Mouse (Mus musculus) adrenal gland, adult 2 months (tissue): ENCODE measurements around the gene Olfr237-ps1. TPM values are rescaled to one million over a fixed set of nuclear protein-coding genes. Genes with fewer than 3 reads are reported as not detected.
"Not testable (repeated sequence)": the region's sequence is repeated elsewhere in the genome, so short reads cannot be mapped to it uniquely, and the experiment has no call there.

Source experiments
- DNase-seq: peaks from one replicate; pipeline ENCODE4 v3.0.0; 2021
- long read RNA-seq: library from polyadenylated mRNA; stranded (forward); transcript quantifications from one replicate; pipeline ENCODE4 v2.0.0, GENCODE M21; 2021
- polyA plus RNA-seq: library from polyadenylated mRNA; depleted of rRNA; stranded (reverse); fragments of >200 nt; gene quantifications from 2 replicates; pipeline ENCODE4 v1.2.3, GENCODE M21; 2012; rRNA removed
- total RNA-seq, 2 experiments: library from RNA; stranded (reverse); gene quantifications; 2 replicates each; pipeline ENCODE4 v1.2.3; 2021

Olfr237-ps1 gene
- total RNA-seq: not detected
- not detected in 2 replicates for polyA plus RNA-seq
- long read RNA-seq: 0 reads

DNA sequence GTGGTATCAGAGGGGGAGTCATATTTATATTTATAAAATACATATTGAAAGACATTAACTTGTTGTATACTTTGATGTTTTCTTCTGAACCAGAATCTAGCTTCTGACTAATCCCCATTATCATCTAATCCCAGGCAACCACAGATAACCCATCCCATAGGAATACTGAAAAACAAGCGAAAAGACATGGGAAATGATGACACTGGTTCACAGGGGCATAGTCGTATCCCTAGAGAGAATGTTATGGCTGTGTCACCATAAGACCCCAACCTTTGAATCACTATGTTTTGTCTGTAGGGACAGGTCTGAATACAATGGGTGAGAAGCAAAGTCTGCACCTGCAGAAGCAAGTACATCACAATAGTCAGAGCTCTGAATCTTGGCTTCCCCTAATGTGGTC lies at the start of gene Olfr237-ps1:
TSS of gene Olfr237-ps1 (plus strand) at position 301 of the 400 bp plus-strand sequence.
- not testable (repeated sequence) for DNase-seq

DNA sequence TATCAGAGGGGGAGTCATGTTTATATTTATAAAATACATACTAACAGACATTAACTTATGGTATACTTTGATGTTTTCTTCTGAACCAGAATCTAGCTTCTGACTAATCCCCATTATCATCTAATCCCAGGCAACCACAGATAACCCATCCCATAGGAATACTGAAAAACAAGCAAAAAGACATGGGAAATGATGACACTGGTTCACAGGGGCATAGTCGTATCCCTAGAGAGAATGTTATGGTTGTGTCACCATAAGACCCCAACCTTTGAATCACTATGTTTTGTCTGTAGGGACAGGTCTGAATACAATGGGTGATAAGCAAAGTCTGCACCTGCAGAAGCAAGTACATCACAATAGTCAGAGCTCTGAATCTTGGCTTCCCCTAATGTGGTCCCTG lies 40.3 kb upstream of the Olfr237-ps1 start, which contains the start of gene Olfr441:
TSS of gene Olfr441 (plus strand) at position 301 of the 400 bp plus-strand sequence.
- not testable (repeated sequence) for DNase-seq

DNA sequence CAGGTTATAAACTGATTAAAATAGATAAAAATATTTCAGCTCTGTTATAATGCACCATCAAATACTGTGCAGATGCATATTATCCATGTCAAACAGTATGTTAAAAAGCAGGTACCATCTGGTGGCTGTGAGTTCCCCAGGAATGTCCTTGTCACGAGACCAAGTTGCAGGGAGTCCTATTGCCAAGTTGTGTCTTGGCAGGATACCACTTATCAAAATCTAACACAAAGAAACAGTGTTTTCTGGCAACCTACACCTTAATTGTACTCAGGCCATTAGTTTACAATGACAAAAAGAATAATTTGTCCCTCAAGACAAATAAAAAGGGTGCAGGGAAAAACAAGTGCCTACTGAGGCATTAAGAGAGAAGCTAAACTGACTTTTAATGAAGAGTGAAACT lies 13.1 kb downstream of the Olfr237-ps1 start:
- no peak for DNase-seq

DNA sequence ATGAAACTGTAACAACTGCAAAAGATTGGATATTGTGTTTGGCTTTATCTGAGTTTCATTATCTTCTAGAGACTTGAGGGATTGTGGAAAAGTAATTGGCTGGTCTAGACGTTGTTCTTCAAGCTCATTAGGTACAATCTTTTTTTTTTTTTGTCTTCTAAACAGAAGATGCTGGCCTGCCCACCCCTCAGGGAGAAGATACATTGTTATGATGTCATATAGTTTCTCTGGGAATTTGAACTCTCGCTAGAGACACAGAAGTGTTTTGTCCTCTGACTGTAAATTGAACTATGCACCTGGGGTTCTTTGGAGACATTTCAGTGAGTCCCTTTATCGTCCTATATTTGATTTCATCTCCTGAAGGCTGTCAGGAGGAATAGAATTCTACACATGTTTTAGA lies 16.6 kb downstream of the Olfr237-ps1 start, which contains the start of gene Olfr437:
TSS of gene Olfr437 (plus strand) at position 301 of the 400 bp plus-strand sequence.
- no peak for DNase-seq

DNA sequence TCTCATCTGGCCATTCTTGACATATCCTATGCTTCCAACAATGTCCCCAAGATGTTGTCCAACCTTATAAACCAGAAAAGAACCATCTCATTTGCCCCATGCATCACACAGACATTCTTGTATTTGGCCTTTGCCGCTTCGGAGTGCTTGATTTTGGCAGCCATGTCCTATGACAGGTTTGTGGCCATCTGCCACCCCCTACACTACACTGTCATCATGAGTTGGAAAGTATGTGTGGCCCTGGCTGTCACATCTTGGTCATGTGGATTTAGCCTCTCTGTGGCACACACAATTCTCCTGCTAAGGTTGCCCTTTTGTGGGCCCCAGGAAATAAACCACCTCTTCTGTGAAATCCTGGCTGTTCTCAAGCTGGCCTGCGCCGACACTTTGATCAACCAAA lies 20.9 kb downstream of the Olfr237-ps1 start:
- DNase-seq: no peak

DNA sequence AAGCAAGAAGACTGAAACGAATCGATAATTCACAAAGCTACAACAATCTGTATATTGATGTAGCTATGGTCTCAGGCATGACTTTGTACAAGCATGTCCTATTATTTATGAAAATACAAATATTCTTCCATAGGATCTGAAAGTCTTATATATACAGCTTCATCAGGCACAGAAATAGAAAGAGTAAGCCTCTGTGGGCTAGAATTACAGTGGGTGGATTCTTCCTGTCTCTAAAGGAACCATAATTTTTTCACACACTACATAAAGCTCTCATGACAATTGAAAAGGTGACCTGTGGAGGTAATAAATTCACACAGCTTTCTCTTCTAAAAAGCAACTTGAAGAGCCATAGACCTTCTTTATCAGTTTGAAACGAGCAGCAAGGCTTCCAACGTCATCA lies 25.5 kb downstream of the Olfr237-ps1 start, which contains the start of gene Olfr13:
TSS of gene Olfr13 (plus strand) at position 301 of the 400 bp plus-strand sequence.
- DNase-seq: no peak

DNA sequence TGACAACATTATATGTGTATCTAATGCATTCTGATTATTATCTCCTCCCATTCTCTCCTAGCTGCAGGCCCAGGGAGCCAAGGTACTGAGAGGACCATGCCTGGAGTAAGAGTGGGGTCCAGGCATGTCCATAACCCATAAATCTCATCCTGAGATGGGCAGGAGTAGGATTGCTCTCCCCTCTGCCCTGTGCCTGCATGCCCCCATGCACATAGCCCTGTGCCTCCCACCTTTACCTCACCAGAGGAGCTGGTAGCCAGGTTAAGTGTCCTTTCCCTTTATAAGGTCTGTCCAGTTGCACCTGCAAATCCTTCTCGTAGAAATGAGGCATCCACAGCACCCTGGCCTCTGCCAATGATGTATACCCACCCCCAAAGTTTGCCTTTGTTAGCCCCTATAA lies 31.8 kb downstream of the Olfr237-ps1 start:
- no peak for DNase-seq

DNA sequence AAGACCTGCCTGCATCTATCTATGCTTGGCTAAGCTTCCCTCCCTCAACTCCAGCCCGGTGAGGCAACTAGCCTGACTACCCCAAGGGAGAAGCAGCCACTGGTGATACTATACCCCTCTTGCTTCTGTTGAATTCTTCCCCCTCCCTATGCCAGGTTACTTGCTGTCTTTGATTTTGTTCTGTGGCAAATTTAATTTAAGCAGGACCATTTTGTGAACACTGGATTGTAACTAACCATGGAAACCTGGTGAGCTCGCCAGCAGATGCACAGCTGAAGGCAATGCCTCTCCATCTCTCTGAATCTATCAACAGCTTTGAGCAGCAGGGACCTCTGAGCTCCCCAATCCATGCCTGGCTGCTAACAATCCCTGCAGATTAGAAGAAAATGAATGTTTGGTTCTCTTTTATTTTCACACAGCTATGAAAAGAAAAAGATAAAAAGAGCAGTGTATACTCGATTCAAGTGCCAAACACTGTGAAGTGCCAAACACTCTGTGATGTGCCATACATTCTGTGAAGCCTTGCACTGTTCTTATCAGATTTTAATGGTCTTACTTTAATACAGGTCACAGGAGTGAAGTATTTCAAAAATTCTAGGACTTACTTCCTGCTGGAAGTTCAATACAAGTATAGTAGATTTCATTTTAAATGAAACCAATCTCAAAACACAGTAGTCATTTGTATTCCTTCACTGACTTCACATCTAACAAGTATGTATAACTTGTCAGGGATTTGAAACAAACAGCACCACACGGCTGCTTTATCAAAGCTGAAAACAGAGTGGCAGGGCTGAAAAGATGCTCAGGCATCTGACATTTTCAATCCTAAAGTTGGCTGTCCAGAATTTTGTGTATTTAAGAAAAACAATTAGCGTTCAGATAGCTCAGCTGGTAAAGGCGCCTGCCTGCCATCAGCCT lies 32.5 kb downstream of the Olfr237-ps1 start:
- DNase-seq: no peak

DNA sequence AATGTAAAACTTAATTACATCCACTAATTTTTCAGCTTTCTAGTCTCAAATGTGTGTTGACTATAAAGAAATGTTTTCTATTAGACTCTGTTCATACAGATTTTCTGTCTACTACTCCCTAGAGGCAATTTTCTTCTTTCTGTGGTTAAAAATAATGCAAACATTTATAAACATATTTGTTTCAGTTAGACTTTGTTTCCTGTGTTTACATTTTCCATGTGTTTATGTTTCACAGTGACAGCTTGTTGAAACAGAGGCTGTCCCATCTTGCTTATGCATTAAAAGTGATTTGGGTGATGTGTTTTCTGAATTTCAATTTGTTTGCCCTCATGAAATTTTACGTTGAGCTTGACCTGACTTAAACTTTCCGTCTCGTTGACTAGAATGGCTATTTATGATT lies 44.6 kb downstream of the Olfr237-ps1 start:
- DNase-seq: no peak

DNA sequence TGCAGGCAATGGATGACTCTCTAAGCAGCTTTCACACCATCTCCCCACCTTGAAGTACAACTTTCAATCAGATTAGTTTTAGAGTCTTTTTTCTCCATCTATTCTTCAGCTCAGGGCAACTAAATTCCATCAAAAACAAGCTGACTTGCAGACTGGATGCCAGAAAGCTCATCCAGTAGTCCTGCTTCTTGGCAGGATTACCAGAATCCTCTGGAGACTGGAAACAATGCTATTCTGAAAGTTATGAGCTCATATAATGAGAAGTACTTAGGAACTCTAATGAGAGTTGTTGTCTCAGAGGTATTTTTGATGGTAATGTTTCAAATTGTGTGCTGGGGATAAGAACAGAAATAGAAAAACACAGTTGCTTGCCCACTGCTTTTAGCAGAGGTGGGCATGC lies 50.4 kb downstream of the Olfr237-ps1 start, which contains the start of gene Olfr435:
TSS of gene Olfr435 (plus strand) at position 366 of the 400 bp plus-strand sequence.
- no peak for DNase-seq

DNA sequence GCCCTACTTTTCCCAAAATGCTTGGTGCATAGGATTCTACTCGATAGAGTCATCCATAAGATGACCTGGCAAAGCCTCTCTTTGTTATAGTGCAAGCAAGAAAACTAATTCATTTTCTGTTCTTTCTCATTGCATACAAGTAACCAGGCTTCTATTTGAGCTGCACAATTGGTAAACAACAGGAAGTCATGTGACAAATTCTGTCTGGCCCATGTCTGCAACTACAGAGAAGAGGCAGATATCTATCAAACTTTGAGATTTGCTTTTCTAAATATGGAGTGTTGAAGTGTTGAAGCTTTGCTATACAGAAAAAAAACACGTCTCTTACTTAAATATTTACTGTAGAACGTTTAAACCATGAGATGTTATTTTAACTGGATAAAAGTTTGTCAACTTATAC lies 51.7 kb downstream of the Olfr237-ps1 start:
- DNase-seq: no peak

DNA sequence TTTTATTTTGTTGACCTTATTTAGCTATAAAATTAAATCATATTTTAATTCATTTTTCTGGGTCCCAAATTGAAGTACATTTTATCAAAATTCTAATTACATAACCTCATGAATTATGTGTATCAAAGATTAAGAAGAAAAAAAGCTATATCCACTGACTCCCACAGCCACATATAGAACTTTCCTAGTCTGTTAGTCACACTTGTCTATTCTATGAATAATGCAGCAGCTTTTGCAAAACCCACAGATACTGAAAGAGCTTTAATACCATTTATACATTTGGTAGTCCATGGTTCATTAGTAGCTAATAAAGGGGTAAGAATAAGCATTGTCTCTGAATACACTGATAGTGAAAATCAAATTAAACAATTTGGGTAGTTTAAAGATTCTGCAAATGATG lies 56.4 kb downstream of the Olfr237-ps1 start:
- DNase-seq: no peak

DNA sequence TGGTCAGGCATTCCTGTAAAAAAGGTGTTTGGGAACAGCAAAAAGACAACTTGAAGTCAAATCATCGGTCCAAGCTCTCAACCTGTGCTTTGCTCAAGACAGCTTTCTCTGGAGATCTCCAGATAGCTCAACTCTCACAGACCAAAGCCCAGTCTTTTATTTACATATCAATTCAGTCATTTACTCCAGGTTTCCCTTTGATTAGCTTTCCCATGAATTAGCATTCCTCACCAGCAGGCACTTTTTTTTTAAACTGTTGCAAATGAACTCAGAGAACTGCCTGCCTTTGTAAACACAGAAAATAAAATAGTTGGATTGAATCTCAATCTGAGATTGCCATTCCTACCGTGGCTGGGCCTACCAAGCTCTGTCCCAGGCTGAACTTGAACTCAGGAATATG lies 59.0 kb downstream of the Olfr237-ps1 start:
- DNase-seq: no peak

Other genes starting within 250 kb of the Olfr237-ps1 start
- gene Olfr447, start 237.7 kb upstream of the Olfr237-ps1 start, total RNA-seq: not detected
- gene Olfr447, start 237.7 kb upstream of the Olfr237-ps1 start, polyA plus RNA-seq: not detected in 2 replicates
- gene Olfr446, start 225.2 kb upstream of the Olfr237-ps1 start, total RNA-seq: not detected
- gene Olfr446, start 225.2 kb upstream of the Olfr237-ps1 start, polyA plus RNA-seq: not detected in 2 replicates
- gene Olfr444, start 197.5 kb upstream of the Olfr237-ps1 start, total RNA-seq: not detected
- not detected in 2 replicates for gene Olfr444, start 197.5 kb upstream of the Olfr237-ps1 start, polyA plus RNA-seq
- gene Olfr441, start 40.2 kb upstream of the Olfr237-ps1 start, total RNA-seq: not detected
- gene Olfr441, start 40.2 kb upstream of the Olfr237-ps1 start, polyA plus RNA-seq: not detected in 2 replicates
- not detected for gene Olfr437, start 16.7 kb downstream of the Olfr237-ps1 start, total RNA-seq
- gene Olfr437, start 16.7 kb downstream of the Olfr237-ps1 start, polyA plus RNA-seq: not detected in 2 replicates
- gene Olfr13, start 25.6 kb downstream of the Olfr237-ps1 start, total RNA-seq: not detected
- not detected in 2 replicates for gene Olfr13, start 25.6 kb downstream of the Olfr237-ps1 start, polyA plus RNA-seq
- not detected for gene Olfr435, start 50.6 kb downstream of the Olfr237-ps1 start, total RNA-seq
- not detected in 2 replicates for gene Olfr435, start 50.6 kb downstream of the Olfr237-ps1 start, polyA plus RNA-seq
- not detected for gene Olfr434, start 66.5 kb downstream of the Olfr237-ps1 start, total RNA-seq
- gene Olfr434, start 66.5 kb downstream of the Olfr237-ps1 start, polyA plus RNA-seq: not detected in 2 replicates
- not detected for gene Olfr47, start 85.0 kb downstream of the Olfr237-ps1 start, total RNA-seq
- gene Olfr47, start 85.0 kb downstream of the Olfr237-ps1 start, polyA plus RNA-seq: not detected in 2 replicates
- gene Arhgef5, start 119.0 kb downstream of the Olfr237-ps1 start, total RNA-seq: 10 to 100 TPM; 17.0 to 18.2 TPM
- gene Arhgef5, start 119.0 kb downstream of the Olfr237-ps1 start, polyA plus RNA-seq: 6.7 and 7.8 TPM in 2 replicates
- gene Nobox, start 163.0 kb downstream of the Olfr237-ps1 start, total RNA-seq: not detected
- gene Nobox, start 163.0 kb downstream of the Olfr237-ps1 start, polyA plus RNA-seq: 0.11 TPM in 1 of 2 replicates, not detected in the other